Mouse (Mus musculus): ENCODE measurements around the gene Dlx3.

- no peak for TF ChIP-seq EP300 (IDR thresholded peaks at IDR 0.05)
- TF ChIP-seq CTCF (IDR thresholded peaks at IDR 0.05) = no peak
These were observed 39.1 kb upstream of the Dlx3 start for GRCm38 (mm10) chr11:95080783-95081182.

All from lung, postnatal 0 days (tissue).